Mouse (Mus musculus): ENCODE measurements at regions not wholly inside any gene's neighbourhood (a gene's known extent, or its start where the extent isn't known, plus 50 kb on each side); places are given as distances from the start of the nearest gene placed in this dataset.

GRCm38 (mm10) chr2:61137378-61137777 is 174.4 kb upstream of the Rbms1 start:
- Histone ChIP-seq H3K4me1 (replicated peaks) (no peaks in the 10 kb centered on the region), H3K36me3 (replicated peaks) (no peaks in the 10 kb centered on the region), H3K9me3 (replicated peaks) (no peaks in the 10 kb centered on the region), H3K27me3 (no peaks in the 10 kb centered on the region), H3K4me3 (replicated peaks) (no peak overlapping the region), H3K4me2 (no peak overlapping the region), H3K27ac (replicated peaks) (no peak overlapping the region), H3K9ac (no peak overlapping the region)
- 7% methylated on average over 3 of the region's 3 CpGs for WGBS (ENCODE audit: insufficient replicate concordance)
- ATAC-seq (ENCODE audit: insufficient read depth), result no peak

- H3K27ac ChIP-seq (replicated peaks), result no peak overlapping the region
- H3K4me2 ChIP-seq, result no peak overlapping the region
- no peaks in the 10 kb centered on the region for H3K9me3 ChIP-seq (replicated peaks)
- WGBS (ENCODE audit: insufficient replicate concordance), result 10% methylated on average over 1 of the region's 1 CpGs
- no peak for ATAC-seq (ENCODE audit: insufficient read depth)
- H3K36me3 ChIP-seq (replicated peaks), result no peaks in the 10 kb centered on the region
- no peak overlapping the region for H3K9ac ChIP-seq
- no peaks in the 10 kb centered on the region for H3K27me3 ChIP-seq
- H3K4me1 ChIP-seq (replicated peaks), result no peaks in the 10 kb centered on the region
- no peak overlapping the region for H3K4me3 ChIP-seq (replicated peaks)
These were observed 173.9 kb upstream of the Rbms1 start for GRCm38 (mm10) chr2:61136926-61137325.

- H3K4me2 ChIP-seq, result no peak overlapping the region
- WGBS (ENCODE audit: insufficient replicate concordance), result 47% methylated on average over 7 of the region's 7 CpGs
- no peaks in the 10 kb centered on the region for H3K27me3 ChIP-seq
- H3K4me3 ChIP-seq (replicated peaks), result no peak overlapping the region
- no peaks in the 10 kb centered on the region for H3K9me3 ChIP-seq (replicated peaks)
- no peaks in the 10 kb centered on the region for H3K36me3 ChIP-seq (replicated peaks)
- no peak for ATAC-seq (ENCODE audit: insufficient read depth)
- H3K9ac ChIP-seq, result no peak overlapping the region
- no peak overlapping the region for H3K27ac ChIP-seq (replicated peaks)
- H3K4me1 ChIP-seq (replicated peaks), result no peaks in the 10 kb centered on the region
These were observed 160.2 kb upstream of the Rbms1 start for GRCm38 (mm10) chr2:61123046-61123806.

- H3K27ac ChIP-seq (replicated peaks), result no peak overlapping the region
- H3K27me3 ChIP-seq, result no peaks in the 10 kb centered on the region
- H3K9ac ChIP-seq, result no peak overlapping the region
- WGBS (ENCODE audit: insufficient replicate concordance), result 59% methylated on average over 5 of the region's 5 CpGs
- no peaks in the 10 kb centered on the region for H3K9me3 ChIP-seq (replicated peaks)
- no peak overlapping the region for H3K4me3 ChIP-seq (replicated peaks)
- no peak for ATAC-seq (ENCODE audit: insufficient read depth)
- no peaks in the 10 kb centered on the region for H3K36me3 ChIP-seq (replicated peaks)
- no peaks in the 10 kb centered on the region for H3K4me1 ChIP-seq (replicated peaks)
- no peak overlapping the region for H3K4me2 ChIP-seq
These were observed 158.3 kb upstream of the Rbms1 start for GRCm38 (mm10) chr2:61121281-61121680.

GRCm38 (mm10) chr2:61114620-61115019 is 151.6 kb upstream of the Rbms1 start:
- no peak overlapping the region for H3K4me2 ChIP-seq
- no peak for ATAC-seq (ENCODE audit: insufficient read depth)
- WGBS (ENCODE audit: insufficient replicate concordance), result 52% methylated on average over 2 of the region's 2 CpGs
- no peak overlapping the region for H3K4me3 ChIP-seq (replicated peaks)
- no peaks in the 10 kb centered on the region for H3K27me3 ChIP-seq
- H3K27ac ChIP-seq (replicated peaks), result no peak overlapping the region
- no peaks in the 10 kb centered on the region for H3K4me1 ChIP-seq (replicated peaks)
- H3K36me3 ChIP-seq (replicated peaks), result no peaks in the 10 kb centered on the region
- no peak overlapping the region for H3K9ac ChIP-seq
- no peaks in the 10 kb centered on the region for H3K9me3 ChIP-seq (replicated peaks)

GRCm38 (mm10) chr2:61113916-61114315 is 150.9 kb upstream of the Rbms1 start:
- 63% methylated on average over 6 of the region's 6 CpGs for WGBS (ENCODE audit: insufficient replicate concordance)
- H3K4me3 ChIP-seq (replicated peaks), result no peak overlapping the region
- H3K36me3 ChIP-seq (replicated peaks), result no peaks in the 10 kb centered on the region

GRCm38 (mm10) chr2:61110591-61110990 is 147.6 kb upstream of the Rbms1 start:
- H3K27ac ChIP-seq (replicated peaks), result no peak overlapping the region
- no peaks in the 10 kb centered on the region for H3K9me3 ChIP-seq (replicated peaks)
- no peak overlapping the region for H3K4me2 ChIP-seq
- no peaks in the 10 kb centered on the region for H3K4me1 ChIP-seq (replicated peaks)
- no peaks in the 10 kb centered on the region for H3K36me3 ChIP-seq (replicated peaks)
- no peaks in the 10 kb centered on the region for H3K27me3 ChIP-seq
- no peak overlapping the region for H3K4me3 ChIP-seq (replicated peaks)
- WGBS (ENCODE audit: insufficient replicate concordance), result 11% methylated on average over 9 of the region's 9 CpGs
- no peak for ATAC-seq (ENCODE audit: insufficient read depth)
- no peak overlapping the region for H3K9ac ChIP-seq

More at GRCm38 (mm10) chr2:61113916-61114315, 150.9 kb upstream of the Rbms1 start:
- Histone ChIP-seq H3K9ac (no peak overlapping the region), H3K27ac (replicated peaks) (no peak overlapping the region), H3K27me3 (no peaks in the 10 kb centered on the region), H3K4me2 (no peak overlapping the region), H3K4me1 (replicated peaks) (no peaks in the 10 kb centered on the region), H3K9me3 (replicated peaks) (no peaks in the 10 kb centered on the region)
- ATAC-seq (ENCODE audit: insufficient read depth), result no peak

- Histone ChIP-seq H3K4me2 (no peak overlapping the region), H3K4me3 (replicated peaks) (no peak overlapping the region), H3K9ac (no peak overlapping the region), H3K27ac (replicated peaks) (no peak overlapping the region), H3K9me3 (replicated peaks) (no peaks in the 10 kb centered on the region), H3K27me3 (no peaks in the 10 kb centered on the region), H3K4me1 (replicated peaks) (no peaks in the 10 kb centered on the region), H3K36me3 (replicated peaks) (no peaks in the 10 kb centered on the region)
- no peak for ATAC-seq (ENCODE audit: insufficient read depth)
- 35% methylated on average over 3 of the region's 3 CpGs for WGBS (ENCODE audit: insufficient replicate concordance)
These were observed 146.6 kb upstream of the Rbms1 start for GRCm38 (mm10) chr2:61109564-61109963.

GRCm38 (mm10) chr2:61105169-61105568 is 142.2 kb upstream of the Rbms1 start:
- Histone ChIP-seq H3K4me1 (replicated peaks) (no peaks in the 10 kb centered on the region), H3K36me3 (replicated peaks) (no peaks in the 10 kb centered on the region), H3K27me3 (no peaks in the 10 kb centered on the region), H3K9ac (no peak overlapping the region), H3K27ac (replicated peaks) (no peak overlapping the region), H3K4me2 (no peak overlapping the region), H3K4me3 (replicated peaks) (no peak overlapping the region), H3K9me3 (replicated peaks) (no peaks in the 10 kb centered on the region)
- ATAC-seq (ENCODE audit: insufficient read depth), result no peak
- WGBS (ENCODE audit: insufficient replicate concordance), result 54% methylated on average over 6 of the region's 6 CpGs

- no peak for ATAC-seq (ENCODE audit: insufficient read depth)
- no peaks in the 10 kb centered on the region for H3K9me3 ChIP-seq (replicated peaks)
- 69% methylated on average over 4 of the region's 4 CpGs for WGBS (ENCODE audit: insufficient replicate concordance)
These were observed 137.9 kb upstream of the Rbms1 start for GRCm38 (mm10) chr2:61100854-61101253.

GRCm38 (mm10) chr2:61088501-61088900 is 125.5 kb upstream of the Rbms1 start:
- no peak for ATAC-seq (ENCODE audit: insufficient read depth)
- no peak overlapping the region for H3K9ac ChIP-seq
- no peak overlapping the region for H3K4me2 ChIP-seq

More at GRCm38 (mm10) chr2:61100854-61101253, 137.9 kb upstream of the Rbms1 start:
- Histone ChIP-seq H3K4me2 (no peak overlapping the region), H3K27me3 (no peaks in the 10 kb centered on the region), H3K27ac (replicated peaks) (no peak overlapping the region), H3K4me3 (replicated peaks) (no peak overlapping the region), H3K9ac (no peak overlapping the region), H3K4me1 (replicated peaks) (no peaks in the 10 kb centered on the region), H3K36me3 (replicated peaks) (no peaks in the 10 kb centered on the region)

GRCm38 (mm10) chr2:61084835-61085234 is 121.8 kb upstream of the Rbms1 start:
- no peak overlapping the region for H3K27ac ChIP-seq (replicated peaks)
- no peaks in the 10 kb centered on the region for H3K9me3 ChIP-seq (replicated peaks)
- no peaks in the 10 kb centered on the region for H3K36me3 ChIP-seq (replicated peaks)
- ATAC-seq (ENCODE audit: insufficient read depth), result no peak
- H3K4me2 ChIP-seq, result no peak overlapping the region
- no peak overlapping the region for H3K9ac ChIP-seq
- H3K4me1 ChIP-seq (replicated peaks), result no peaks in the 10 kb centered on the region
- H3K4me3 ChIP-seq (replicated peaks), result no peak overlapping the region
- H3K27me3 ChIP-seq, result no peaks in the 10 kb centered on the region
- WGBS (ENCODE audit: insufficient replicate concordance), result 17% methylated on average over 3 of the region's 3 CpGs

More at GRCm38 (mm10) chr2:61088501-61088900, 125.5 kb upstream of the Rbms1 start:
- Histone ChIP-seq H3K27ac (replicated peaks) (no peak overlapping the region), H3K9me3 (replicated peaks) (no peaks in the 10 kb centered on the region), H3K4me1 (replicated peaks) (no peaks in the 10 kb centered on the region), H3K4me3 (replicated peaks) (no peak overlapping the region), H3K36me3 (replicated peaks) (no peaks in the 10 kb centered on the region), H3K27me3 (no peaks in the 10 kb centered on the region)
